Mouse (Mus musculus) monocyte, adult 5-6 weeks (primary cell): ENCODE measurements around the gene Gnat3. TPM values are rescaled to one million over a fixed set of nuclear protein-coding genes. Genes with fewer than 3 reads are reported as not detected.

ENCODE experiments used
- ATAC-seq: fragments of 153-309, 156-312 bp; replicated peaks from 2 replicates; pipeline ENCODE4 v1.8.0; 2017; ENCODE audit warnings: mild to moderate bottlenecking; ENCODE audit not compliant: low TSS enrichment, insufficient number of reproducible peaks, severe bottlenecking, poor library complexity, low FRiP score
- total RNA-seq: library from RNA; stranded (forward); fragments of 200-1000, 200-491, 200-594 nt; gene quantifications from 3 replicates; pipeline ENCODE4 v1.2.3, GENCODE M21; 2017

Gnat3 gene
- total RNA-seq, 1 experiment from 2014 or later = not detected

DNA sequence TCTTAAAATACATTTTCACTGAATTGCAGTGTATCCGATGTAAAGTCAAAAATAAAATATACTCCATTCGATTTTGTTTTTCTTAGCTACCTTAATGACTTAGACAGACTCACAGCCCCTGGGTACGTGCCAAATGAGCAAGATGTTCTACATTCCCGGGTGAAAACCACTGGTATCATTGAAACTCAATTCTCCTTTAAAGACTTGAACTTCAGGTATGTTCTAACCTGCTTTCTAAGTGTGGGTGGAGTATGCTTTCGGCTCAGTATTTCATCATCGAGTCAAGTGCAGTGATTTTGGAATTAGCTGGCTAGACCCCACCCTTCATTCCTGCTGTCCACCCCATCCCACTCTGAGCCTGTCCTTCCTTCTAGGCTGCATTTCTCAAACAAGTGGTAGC is 41.3 kb downstream of the Gnat3 start:
- ATAC-seq = no peak

DNA sequence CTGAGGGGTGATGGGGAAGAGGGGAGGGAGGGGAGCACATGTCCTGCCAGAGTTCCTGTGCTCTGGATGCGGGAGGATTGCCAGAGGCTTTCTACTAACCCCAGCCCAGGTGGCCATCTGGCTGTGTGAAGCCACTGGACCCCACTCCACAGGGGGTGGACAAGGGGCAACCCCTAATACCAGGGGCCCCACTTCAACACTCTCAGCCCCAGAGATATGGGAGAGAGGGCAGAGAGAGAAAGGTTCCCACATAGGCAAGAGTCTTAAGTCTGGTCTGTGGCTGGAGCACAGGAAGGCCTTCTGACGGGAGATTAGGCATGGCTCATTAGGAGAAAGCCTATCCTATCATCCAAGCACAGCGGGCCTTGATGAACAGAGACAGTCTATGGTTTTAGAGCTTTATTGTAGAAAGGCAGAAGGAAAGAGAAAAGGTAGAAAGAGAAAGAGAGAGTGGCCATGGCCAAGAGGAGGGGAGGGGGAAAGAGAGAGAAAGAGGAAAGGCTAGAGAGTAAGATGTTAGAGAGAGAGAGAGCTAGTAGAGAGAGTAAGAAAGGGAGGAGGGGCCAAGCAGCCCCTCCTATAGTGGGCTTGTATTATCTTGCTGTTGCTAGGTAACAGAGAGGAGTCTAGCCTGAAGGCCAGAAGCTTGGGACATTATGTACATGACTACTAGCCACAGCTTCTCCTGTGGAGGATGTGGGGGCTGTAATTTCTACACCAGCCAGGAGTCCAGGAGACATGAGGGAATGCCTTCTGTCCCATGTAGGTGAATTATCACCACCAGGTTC is 42.7 kb downstream of the Gnat3 start:
- no peak for ATAC-seq

DNA sequence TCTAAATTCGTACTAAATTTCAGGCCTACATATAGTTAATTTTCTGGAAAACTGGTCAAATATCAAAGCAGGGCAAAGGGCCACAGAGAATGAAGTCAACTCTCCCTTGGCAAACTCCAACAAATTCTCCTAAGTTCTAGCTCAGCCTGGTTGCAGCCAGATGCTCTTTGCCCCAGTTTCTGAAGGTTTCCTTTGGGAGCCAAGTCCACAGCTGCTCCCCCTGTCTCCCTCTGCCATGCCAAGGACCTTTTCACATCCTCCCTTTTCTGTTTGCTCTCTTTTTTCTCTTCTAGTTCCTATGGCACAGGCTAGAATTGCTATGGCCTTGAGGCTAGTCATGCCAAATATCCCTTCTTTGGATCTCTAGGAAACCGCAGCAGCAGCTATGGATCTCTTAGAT is 43.8 kb downstream of the Gnat3 start:
- no peak for ATAC-seq

DNA sequence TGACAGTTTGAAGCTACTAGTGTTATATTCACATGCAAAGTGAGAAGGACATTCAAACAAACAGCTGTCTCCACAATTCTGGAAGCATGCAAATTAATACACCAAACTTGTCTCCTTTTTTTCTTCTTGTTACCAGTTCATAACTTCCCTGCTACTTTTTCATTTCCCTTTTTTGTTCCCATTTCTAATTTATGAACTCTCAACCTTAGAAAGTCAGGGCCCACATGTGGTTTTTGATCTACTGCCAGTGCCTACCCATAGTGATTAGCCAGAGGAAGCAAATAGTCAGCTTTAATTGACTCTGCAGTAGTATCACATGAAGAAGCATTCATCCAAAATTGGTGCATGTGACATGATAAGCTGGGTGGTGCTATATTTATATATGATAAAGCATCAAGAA is 44.7 kb downstream of the Gnat3 start:
- ATAC-seq = peak; percentile 59; the same call in 1 of the 2 replicates

DNA sequence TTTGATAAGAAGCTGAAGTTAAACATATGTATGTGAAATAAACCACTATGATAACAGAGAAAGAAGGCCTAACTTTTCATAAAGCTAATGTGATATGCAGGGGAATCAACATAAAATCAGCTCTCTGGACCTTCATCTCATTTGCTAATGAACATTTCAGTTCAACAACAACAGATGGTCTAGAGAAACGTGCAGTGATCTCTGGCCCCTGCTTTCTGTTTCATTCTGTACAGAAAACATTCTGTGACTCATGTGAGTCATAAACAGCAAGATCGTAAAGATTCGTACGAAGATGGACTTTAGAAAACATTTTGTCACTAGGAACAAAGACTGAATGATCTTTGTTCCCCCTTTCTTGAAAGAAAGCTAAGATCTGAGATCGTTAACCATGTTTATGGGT is 48.0 kb downstream of the Gnat3 start:
- ATAC-seq = no peak

DNA sequence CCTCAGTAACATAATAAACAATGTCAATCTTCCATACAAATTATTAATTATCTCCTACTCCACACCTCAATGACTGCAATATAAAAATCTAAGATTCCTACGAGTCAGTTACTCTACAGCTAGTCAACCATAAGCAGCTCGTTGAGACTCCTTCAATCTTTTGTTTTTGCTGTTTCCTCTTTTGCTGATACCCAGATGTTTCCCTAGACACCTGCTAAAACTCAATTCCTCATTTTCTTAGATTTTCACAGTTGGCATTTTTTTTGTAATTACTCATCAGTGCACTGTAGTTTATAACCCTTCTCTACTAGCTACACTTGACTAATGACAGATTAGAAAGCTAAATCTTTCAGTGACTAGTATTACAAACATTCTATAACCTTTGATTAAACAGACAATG is 50.8 kb downstream of the Gnat3 start:
- 0 out of 2 replicates have a peak, but pooled peaks have one; percentile 14 for ATAC-seq

DNA sequence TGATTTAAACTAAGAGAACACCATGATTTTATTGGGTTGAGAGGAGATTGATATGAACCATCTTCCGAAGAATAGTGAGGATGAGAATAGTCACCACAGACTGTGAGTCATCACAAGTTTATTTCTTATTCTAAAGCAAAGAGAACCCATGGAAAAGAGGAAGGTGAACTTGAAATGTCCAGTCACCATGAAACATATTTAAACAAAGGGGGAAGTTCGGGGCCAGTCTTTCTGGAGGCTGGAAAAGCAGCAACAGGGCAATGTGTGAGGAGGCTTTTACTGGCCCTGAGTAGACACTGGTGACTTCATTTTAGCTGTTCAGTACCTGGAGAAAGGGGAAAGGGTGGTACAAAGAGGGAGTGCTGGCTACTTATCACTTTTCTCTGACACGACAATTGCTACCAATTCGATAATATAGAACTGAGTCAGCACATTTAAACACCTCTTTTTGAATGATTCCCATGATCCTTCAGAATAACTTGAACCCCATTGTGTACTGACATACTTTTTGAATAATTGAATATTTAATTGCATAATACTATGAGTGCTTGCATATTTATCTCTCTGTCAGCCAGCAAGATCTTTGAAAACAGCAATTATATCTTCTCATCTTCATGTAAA is 52.0 kb downstream of the Gnat3 start:
- ATAC-seq = peak; percentile 88

DNA sequence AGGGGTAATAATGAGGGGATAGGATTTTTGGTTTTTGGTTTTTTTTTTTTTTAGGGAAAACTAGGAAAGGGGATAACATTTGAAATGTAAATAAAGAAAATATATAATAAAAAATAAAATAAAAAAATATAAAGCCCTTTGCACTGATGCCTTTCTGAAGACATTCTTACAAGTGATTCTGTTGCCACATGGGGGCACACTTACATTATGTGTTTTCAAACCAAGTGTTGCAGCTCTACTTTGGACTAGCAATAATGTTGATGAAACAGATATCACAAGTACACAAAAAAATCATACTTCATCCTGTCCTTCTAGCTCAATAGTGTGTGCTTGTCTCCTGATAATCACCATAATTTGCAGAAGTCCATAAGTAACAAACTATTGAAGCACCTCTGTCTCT is 61.0 kb downstream of the Gnat3 start:
- ATAC-seq = no peak

DNA sequence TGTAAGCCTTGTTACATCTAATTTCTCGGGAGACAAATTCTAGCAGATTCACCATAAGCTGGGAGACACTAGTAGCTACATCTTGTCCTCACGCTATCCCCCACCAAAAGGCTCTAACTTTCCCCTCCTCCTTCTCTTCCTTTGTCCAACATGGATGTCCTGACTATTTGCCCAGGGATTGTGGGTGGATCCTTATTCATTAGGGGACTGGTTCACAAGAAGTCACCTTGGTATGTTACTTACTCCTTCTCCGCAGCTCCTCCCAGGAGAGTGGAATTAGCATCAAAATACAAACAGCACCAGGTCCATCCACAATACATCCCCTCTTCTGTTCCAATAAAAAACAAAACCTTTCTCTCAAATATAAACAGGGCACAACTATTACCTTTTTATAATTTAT is 65.2 kb downstream of the Gnat3 start:
- no peak for ATAC-seq

DNA sequence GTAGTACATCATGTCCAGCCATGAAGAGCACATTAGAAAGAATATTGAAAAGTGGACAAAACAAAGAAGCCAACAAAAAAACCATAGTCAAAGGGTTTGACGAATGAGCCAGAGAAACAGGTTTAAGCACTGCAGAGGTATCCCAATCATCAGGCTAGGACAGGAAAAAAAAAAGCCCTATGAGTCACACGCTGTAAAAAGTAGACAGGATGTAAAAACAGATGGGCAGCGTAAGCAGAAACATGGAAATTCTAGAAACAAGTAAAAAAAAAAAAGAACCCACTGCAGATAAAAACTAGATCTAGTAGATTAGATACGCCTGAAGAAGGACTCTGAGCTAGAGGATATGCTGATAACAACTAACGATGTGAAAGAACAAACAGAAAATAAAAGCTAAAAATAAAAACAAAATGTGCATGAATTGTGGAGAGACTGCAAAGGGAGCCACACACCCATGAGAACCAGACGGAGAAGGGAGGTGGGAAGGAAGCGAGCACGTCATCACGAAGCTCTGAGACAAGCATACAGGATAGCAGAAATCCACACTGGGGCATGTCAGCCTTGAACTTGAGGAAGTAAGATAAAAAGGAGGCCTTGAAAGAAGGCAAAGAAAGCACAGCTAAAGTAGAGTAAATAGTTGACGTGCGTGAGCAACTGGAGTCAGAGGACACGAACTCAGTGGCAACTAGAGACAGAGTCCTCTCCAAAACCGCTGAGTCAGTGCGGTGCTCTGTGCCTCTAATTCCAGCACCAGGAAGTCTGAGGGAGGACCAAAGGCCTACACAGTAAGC is 73.7 kb downstream of the Gnat3 start:
- no peak for ATAC-seq

DNA sequence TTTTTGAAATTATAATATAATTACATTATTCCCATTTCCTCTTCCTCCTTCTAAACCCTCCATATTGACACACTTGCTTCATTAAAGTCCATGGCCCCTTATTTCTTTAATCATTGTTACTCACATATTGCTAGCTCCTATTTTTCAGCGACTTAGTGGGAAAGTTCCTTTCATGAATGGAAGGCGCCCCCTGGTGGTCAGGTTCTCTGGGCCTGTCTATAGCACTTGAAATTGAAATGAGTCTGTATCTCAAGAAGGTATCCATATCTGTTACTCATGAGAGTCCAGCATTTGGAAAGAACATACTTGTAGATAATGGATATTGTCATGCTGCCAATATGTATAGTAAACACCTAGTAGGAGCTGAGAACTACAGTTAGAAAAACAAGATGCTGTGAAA is 80.7 kb downstream of the Gnat3 start:
- peak; percentile 61; the same call in 1 of the 2 replicates for ATAC-seq

DNA sequence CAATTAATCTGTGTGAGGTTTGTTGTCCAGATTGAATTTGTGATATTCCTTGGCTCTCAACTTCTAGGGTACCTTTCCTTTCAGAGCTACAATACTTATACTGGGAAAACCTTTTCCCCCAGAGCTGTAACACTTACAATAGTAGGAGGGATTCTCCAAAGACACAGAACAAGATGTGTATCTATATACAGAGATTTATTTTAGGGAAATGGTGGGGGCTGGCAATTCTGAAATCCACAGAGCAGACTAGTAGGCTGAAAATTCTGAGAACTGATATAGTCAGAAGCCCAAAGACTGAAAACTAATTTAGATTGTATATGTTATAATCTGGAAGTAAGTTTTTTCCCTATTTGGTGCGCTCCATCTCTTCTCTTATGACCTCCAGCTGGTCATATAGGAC is 86.5 kb downstream of the Gnat3 start:
- ATAC-seq = no peak

DNA sequence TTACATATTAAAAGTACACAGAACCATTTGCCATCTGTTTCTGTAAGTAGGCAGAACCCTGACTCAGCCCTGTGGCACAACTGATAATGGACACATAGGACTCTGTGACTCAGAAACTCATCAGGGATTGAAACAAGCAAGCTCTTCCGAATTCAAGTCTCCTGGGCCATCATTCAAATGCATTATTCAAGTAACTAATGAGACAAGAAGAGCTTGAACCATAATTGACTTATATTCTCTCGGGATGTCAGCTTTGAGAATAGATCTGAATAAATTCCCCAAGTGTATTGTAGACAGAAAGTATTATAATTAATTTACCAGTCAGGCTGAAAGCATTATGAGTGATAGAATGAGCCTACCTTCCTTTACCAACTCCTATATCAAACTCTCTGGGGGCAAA is 93.0 kb downstream of the Gnat3 start:
- no peak for ATAC-seq

Other genes with a start within 250 kb of the Gnat3 start
- gene Cd36, start 73.7 kb upstream of the Gnat3 start, total RNA-seq = 403 to 955 TPM (median 931 TPM) in 3 replicates